In the genomic region with DNA sequence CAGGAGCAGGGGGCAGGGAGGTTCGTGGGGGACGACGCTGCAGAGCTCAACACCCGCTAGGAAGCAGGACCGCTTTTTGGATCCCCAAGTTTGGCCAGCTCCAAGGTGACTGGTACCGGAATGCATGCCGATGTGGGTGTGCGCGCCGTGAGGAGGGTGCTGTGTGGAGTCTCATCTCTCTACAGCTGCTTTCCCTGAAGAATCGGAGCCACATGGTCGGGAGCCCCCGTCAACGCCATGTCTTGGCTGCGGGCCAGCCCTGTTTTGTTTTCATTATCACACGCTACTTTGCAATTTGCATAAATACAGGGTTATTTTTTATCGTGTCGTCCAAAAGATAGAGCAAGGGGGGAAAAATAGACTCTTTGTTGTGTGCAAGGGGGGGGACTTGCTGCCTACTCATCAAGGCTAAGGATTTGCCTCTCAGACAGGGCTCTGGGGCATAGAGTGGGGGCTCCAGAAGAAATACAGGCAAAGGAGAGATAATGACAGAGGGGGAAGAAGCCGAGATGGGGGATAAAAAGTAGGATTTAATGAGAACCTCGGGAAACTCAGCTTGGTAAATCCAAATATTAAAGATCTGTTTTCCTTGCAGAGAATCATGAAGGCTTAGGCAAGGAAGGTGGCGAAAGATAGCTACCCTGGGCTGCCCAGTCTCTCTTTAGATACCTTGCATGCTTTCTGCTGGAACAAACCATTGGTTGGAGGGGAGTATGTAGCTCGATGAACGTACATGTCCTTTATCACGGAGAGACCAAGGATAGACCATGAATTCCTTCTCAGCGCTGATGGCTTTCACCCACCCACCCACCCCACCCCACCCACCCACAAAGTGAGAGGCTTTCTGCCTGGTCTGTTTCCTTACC, we compare ENCODE assay signal across 11 mouse cellular contexts.
A peak's percentile ranks its signal among the peaks of the same experiment; 100 is the strongest.
DNase-seq lines count a peak whose midpoint lies in the region; ATAC-seq and TF ChIP-seq lines count a peak whose summit lies in the region.
"Had no signal": no experiment of that assay in that cellular context is flagged by ENCODE, and none has a peak within 500 bp of the region (broad histone marks: within the 10 kb centered on the region; RNA-seq: fewer than 3 reads in every experiment).

No protein-coding gene starts in this region.

- H3K9me3 ChIP-seq in intestine, embryonic 14.5 days (ENCODE audit: control insufficient read depth, low read length): no peaks in the 10 kb centered on the region
- no peaks in the 10 kb centered on the region for H3K9me3 ChIP-seq in intestine, embryonic 15.5 days
- H3K9me3 ChIP-seq in midbrain, embryonic 15.5 days: no peaks in the 10 kb centered on the region

- no peak for TF ChIP-seq POLR2A in brain, embryonic 14.5 days (IDR thresholded peaks at IDR 0.05; ENCODE audit: borderline replicate concordance, extremely low read depth, insufficient read depth, insufficient read length, poor library complexity, severe bottlenecking)

- WGBS in intestine, embryonic 14.5 days: 85% methylated on average over 25 of the region's 25 CpGs
- WGBS in intestine, embryonic 15.5 days: 81% methylated on average over 25 of the region's 25 CpGs
- 45% methylated on average over 25 of the region's 25 CpGs for WGBS in midbrain, embryonic 15.5 days

- no peaks in the 10 kb centered on the region for H3K4me1 ChIP-seq in intestine, embryonic 14.5 days (replicated peaks; ENCODE audit: control insufficient read depth, insufficient read depth, low read length)
- H3K4me1 ChIP-seq in intestine, embryonic 15.5 days (replicated peaks): no peaks in the 10 kb centered on the region
- peaks cover 35% of the 10 kb centered on the region for H3K4me1 ChIP-seq in midbrain, embryonic 15.5 days

- DNase-seq in intestine, embryonic 14.5 days (ENCODE audit: low spot score): peak; percentile 39
- DNase-seq in brain, embryonic 14.5 days (ENCODE audit: low read depth): peak; percentile 92
- peak; percentile 22 to 29 for DNase-seq in frontal cortex, postnatal 25 days (ENCODE audit: low spot score in 2 of 2)
- DNase-seq in kidney, adult 9 months: no peak
- DNase-seq in embryo, embryonic 9.5 days (ENCODE audit: extremely low spot score): no peak
- DNase-seq in ovary, postnatal 10 days (ENCODE audit: low spot score): no peak
- DNase-seq: gastrocnemius, postnatal 36 days had no signal

- ATAC-seq in intestine, embryonic 14.5 days (replicated peaks; ENCODE audit: low FRiP score, low TSS enrichment, low read depth): no peak
- no peak for ATAC-seq in intestine, embryonic 15.5 days
- peak; percentile 67 for ATAC-seq in midbrain, embryonic 15.5 days (replicated peaks)
- ATAC-seq: activated CD4-positive, CD25-positive, alpha-beta regulatory T cell, adult 4 months had no signal

- H3K4me3 ChIP-seq in intestine, embryonic 14.5 days (ENCODE audit: low read depth, low read length): no peak overlapping the region
- H3K4me3 ChIP-seq in intestine, embryonic 15.5 days (replicated peaks): no peak overlapping the region
- H3K4me3 ChIP-seq in midbrain, embryonic 15.5 days: peak overlapping the region; percentile 35

- no peak for TF ChIP-seq CTCF in brain, embryonic 14.5 days (IDR thresholded peaks at IDR 0.05; ENCODE audit: borderline replicate concordance, extremely low read depth, insufficient read depth, insufficient read length)

- H3K27ac ChIP-seq in intestine, embryonic 14.5 days (ENCODE audit: low read depth): no peak overlapping the region
- no peak overlapping the region for H3K27ac ChIP-seq in intestine, embryonic 15.5 days
- peak overlapping the region; percentile 86 for H3K27ac ChIP-seq in midbrain, embryonic 15.5 days

- H3K4me2 ChIP-seq in intestine, embryonic 14.5 days (ENCODE audit: low read length): no peak overlapping the region
- no peak overlapping the region for H3K4me2 ChIP-seq in intestine, embryonic 15.5 days (replicated peaks)
- peak overlapping the region; percentile 52 for H3K4me2 ChIP-seq in midbrain, embryonic 15.5 days
- H3K4me2 ChIP-seq: liver, embryonic 11.5 days had no signal

- no peaks in the 10 kb centered on the region for H3K36me3 ChIP-seq in intestine, embryonic 14.5 days (ENCODE audit: control insufficient read depth, insufficient read depth, low read length)
- no peaks in the 10 kb centered on the region for H3K36me3 ChIP-seq in intestine, embryonic 15.5 days
- H3K36me3 ChIP-seq in midbrain, embryonic 15.5 days (replicated peaks): no peaks in the 10 kb centered on the region

- H3K9ac ChIP-seq in intestine, embryonic 14.5 days (ENCODE audit: low read length): no peak overlapping the region
- H3K9ac ChIP-seq in intestine, embryonic 15.5 days: no peak overlapping the region
- peak overlapping the region; percentile 44 for H3K9ac ChIP-seq in midbrain, embryonic 15.5 days

- H3K27me3 ChIP-seq in intestine, embryonic 14.5 days (replicated peaks; ENCODE audit: control insufficient read depth, insufficient read depth, low read length): no peaks in the 10 kb centered on the region
- H3K27me3 ChIP-seq in intestine, embryonic 15.5 days (replicated peaks): no peaks in the 10 kb centered on the region
- no peaks in the 10 kb centered on the region for H3K27me3 ChIP-seq in midbrain, embryonic 15.5 days (replicated peaks)

Comparison
In these comparisons a context has a peak if more than half of its experiments do, and no peak if none do; other contexts are left out.
1. DNase-seq: peak in intestine, embryonic 14.5 days (single experiment), brain, embryonic 14.5 days (single experiment) and frontal cortex, postnatal 25 days (2 of 2); none in kidney, adult 9 months (single experiment), embryo, embryonic 9.5 days (single experiment) and ovary, postnatal 10 days (single experiment).